Mouse (Mus musculus): ENCODE measurements around the gene Amd1.

The Amd1 gene

GRCm38 (mm10) chr10:40302140-40302985, at the start of gene Amd1:
Gene Amd1 (minus strand): TSS chr10:40302186.
- in situ Hi-C loops (cut with MboI) = no loop called here

DNA sequence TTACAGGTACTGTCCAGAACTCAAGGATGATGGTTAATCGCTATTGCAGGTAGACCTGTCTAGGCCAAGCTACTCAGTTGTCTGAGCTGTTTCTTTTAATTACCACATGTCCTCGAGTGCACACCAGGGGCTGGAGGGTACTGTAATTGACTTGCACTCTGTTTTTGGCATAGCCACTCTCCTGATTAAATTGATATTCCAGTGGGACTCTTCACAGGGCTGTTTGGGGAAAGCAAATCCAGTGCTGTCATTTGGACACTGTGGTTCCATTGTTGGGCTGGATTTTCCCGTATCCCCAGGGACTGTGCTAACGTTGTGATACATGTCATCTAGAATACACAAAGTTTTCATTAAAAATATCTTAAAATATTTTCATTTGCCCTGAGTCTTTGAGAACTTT, 49.2 kb upstream of the Amd1 start:
- in situ Hi-C loops (cut with MboI) = no loop called here

GRCm38 (mm10) chr10:40350245-40350932, 48.4 kb upstream of the Amd1 start:
- in situ Hi-C loops (cut with MboI) = no loop called here

DNA sequence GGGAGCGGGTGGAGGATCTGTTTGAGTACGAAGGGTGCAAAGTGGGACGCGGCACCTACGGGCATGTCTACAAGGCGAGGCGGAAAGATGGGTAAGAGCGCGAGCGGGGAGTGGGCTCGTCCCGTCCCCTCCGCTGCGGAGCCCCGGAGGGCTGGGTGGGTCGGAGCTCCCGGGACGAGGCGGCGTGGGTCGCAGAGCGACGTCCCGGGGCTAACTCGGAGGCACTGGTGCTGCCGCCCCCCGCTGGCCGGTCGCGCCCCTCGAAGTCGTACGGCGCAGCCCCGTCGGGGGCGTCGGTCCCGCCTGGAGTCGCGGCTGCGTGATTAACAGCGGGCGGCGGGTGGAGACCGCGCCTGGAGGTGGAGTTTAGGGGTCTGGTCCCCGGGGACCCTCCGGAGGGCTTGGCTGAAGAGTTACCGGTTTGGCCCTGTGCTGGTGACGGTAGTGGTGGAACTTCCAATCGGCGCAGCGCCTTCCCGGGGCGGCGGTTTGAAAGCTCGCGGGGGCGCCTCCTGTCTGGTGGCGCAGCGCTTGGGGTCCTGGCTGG, 47.7 kb upstream of the Amd1 start:
- in situ Hi-C loops (cut with MboI) = no loop called here

DNA sequence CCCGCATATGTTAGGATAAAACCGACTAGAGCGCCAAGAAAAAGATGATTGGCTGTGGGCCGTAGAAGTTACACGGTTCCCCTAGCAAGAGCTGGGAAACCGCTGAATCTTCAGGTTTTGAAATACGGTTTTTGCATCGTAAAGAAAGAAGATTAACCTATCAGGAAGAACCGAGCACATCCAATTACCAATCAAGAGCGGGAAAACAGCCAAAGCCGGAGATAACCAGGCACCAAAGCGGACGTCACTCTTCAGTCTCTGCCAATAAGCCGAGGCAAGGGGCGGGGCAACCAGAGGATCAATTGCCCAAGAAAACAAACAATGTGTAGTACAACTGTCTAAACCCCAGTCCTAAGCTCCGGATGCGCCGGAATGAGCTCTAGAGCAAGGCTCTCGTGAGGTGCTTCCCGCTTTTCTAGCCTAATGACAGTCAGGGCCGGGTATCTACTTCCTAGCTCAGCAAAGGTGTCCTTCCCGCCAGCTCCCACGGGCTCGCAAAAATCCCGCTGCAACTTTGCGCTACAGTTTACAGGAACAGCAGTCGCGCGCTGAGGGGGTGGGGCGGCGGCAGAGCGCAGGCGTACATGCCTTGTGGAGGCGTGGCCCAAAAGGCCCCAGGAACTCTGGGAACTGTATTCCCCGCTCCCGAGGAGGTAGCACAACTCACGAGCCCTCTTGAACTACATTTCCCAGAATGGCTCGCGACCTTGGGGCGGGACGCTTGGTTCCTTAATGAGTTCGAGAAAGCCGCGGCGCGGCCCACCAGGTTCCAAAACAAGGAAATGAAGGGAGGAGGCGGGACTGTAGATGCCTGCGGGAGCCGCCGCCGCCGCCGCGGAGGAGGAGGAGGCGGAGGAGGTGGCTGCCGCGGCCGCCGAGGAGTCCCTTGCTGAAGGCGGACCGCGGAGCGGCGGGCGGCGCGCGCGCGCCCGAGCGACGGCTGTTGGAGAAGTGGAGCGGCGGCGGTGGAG, 46.9 kb upstream of the Amd1 start:
- in situ Hi-C loops (cut with MboI) = no loop called here

- in situ Hi-C loops (cut with MboI) = no loop called here
Observed at GRCm38 (mm10) chr10:40347461-40347954, 45.5 kb upstream of the Amd1 start.

DNA sequence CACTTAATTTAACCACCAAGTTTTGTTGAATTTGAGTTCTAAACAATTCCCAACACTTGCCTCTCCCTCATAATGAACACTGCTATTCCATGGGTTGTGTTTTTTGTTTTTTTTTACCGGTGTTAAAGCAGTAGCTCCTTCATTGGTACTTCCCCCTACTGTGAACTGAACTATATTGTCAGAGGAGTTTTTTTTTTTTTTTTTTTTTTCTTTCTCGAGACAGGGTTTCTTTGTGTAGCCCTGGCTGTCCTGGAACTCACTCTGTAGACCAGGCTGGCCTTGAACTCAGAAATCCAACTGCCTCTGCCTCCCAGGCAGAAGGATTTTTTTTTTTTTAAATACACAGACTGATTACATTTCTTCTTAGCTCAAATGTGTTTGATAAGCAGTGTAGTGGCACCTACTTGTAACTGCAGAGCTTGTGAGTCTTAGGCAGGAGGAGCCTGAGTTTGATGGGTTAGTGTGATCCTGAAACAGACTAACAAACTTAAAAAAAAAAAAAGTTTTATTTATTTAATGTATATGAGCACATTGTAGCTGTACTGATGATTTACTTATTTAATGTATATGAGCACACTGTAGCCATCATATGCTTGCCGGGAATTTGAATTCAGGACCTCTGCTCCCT, 44.9 kb upstream of the Amd1 start:
- in situ Hi-C loops (cut with MboI) = no loop called here

DNA sequence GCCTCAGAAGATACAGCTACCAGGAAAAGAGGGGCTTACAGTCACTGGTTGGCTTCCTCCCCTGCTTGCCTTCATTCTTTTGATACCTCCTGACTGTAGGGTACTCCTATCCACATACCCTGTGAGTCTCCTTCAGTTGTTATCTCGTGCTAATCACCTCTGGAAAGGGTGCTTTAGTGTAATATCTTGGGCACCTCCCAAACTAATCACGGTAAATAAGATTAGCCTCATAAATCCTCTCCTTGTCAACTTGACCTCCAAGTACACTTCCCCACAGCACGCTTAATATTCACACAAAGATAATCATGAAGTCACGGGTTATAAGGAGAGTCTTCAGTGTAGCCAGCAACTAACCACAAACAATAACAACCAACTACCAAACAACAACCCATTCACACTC, 40.0 kb upstream of the Amd1 start:
- in situ Hi-C loops (cut with MboI) = no loop called here

DNA sequence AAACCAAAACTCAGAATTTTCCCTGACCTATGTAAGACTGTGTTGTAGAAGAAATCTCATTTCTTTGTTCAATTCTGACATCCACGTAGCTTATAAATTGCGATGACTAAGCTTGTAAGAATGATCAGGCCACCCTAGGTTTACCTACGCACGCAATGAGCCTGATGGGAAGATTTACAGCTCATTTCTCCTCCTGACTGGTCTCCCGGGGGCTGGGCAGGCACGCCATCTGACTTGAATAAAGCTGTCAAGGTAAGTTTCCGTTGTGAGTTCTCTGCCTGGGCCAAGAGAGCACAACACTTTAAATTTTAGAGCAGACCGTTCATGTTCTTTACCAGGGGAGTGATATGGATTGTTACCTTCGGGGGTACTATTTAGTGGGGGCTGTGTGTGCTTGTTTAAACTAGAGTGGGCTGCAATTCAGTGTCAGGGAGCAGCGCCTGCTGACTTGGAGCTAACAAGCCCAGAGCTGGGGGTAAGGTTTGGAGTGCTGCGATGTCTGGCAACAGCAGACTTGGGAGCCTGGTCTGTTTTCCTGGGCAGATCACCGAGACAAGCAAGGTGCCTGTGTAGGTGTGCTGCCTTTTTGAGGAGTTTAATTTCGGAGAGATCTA, 37.5 kb upstream of the Amd1 start, which contains the start of gene Cdk19:
Gene Cdk19 (plus strand): TSS at position 214 of the 614 bp plus-strand sequence.
- in situ Hi-C loops (cut with MboI) = no loop called here

DNA sequence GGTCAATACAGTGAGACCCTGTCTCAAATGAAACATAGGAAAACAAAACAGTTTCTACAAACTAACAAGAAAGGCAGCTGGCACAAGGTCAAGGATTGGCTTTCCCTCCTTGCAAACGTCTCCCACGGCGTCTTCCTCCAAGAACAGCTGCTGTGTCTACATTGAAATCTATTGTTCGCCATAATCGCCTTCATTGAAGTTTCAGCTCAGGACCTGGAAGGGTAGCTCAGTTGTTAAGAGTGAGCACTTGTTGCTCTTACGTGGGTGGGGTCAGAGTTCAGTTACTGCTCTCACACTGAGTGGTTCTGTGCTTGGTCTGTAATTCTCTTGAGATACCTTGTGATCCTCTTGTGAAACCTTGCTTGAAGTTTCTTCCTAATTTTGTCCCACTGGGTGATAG, 30.9 kb upstream of the Amd1 start:
- in situ Hi-C loops (cut with MboI) = no loop called here

DNA sequence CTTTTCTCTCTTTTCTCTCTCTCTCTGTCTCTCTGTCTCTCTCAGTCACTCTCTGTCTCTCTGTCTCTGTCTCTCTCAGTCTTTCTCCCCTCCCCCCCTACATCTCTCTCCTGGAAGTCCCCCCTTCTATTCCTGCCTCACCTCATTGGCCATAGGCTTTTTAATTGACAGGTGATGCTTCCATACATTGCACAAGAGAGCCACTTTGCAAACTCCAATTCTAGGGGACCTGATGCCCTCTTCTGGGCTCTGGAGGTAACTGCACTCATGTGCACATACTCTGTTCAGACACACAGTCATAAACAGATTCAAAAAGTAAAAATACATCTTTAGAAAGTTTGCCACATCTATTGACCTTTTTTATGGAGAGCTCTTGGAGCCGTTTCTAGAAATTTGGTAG, 28.3 kb upstream of the Amd1 start:
- in situ Hi-C loops (cut with MboI) = no loop called here

DNA sequence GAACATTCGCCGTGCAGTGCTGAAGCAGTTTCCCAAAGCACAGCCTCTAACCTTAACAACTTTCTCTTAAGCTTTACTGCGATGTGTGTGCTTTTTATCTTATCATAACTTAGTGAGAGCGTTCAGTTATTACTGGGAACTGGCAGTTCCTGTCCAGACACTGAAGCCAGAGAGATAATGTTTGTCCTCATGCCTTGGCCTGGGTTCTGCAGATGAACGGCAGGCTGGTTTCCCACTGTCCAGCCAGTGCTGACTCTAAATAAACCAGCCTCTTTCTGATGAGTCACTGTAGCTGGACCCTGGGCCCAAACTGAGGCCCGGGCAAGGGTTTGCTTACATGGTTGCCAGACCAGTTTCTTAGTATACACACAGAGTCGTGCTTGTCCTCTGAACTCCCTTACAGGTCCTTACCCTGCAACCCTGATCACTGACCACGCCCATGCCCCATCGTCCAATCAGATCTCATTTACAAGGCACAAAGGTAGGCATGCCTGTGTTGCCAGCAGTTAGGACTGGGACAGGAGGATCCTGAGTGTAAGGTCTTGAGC, 26.1 kb upstream of the Amd1 start:
- in situ Hi-C loops (cut with MboI) = no loop called here

DNA sequence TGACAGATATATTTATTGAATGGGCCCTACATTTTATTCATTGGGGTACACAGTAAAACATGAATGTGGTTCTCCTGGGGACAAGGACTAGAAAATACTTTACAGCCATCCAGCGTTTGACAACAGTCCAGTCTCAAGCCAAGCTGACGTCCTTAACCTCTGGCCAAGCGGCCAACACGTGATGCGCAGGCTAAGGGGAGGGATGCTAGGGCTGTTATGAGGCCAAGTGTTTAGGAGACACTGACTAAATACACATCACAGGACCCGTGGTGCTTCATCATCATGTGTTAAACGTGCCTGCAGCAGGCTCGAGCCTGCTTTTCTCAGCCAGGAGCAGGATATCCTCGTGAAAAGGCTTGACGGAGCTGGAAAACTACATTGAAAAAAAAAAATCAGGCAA, 18.3 kb upstream of the Amd1 start:
- in situ Hi-C loops (cut with MboI) = no loop called here

GRCm38 (mm10) chr10:40316841-40317585, 15.0 kb upstream of the Amd1 start:
- in situ Hi-C loops (cut with MboI) = no loop called here

GRCm38 (mm10) chr10:40312781-40313180, 10.8 kb upstream of the Amd1 start:
- in situ Hi-C loops (cut with MboI) = no loop called here

GRCm38 (mm10) chr10:40309884-40310635, 8.1 kb upstream of the Amd1 start:
- in situ Hi-C loops (cut with MboI) = no loop called here

GRCm38 (mm10) chr10:40307826-40308583, 6.0 kb upstream of the Amd1 start:
- in situ Hi-C loops (cut with MboI) = no loop called here

GRCm38 (mm10) chr10:40305989-40306388, 4.0 kb upstream of the Amd1 start:
- in situ Hi-C loops (cut with MboI) = no loop called here

All from mature B cell (primary cell).